Mouse (Mus musculus) lung, embryonic 16.5 days (tissue): ENCODE data around the gene Erc2. TPM values are rescaled to one million over a fixed set of nuclear protein-coding genes. Genes with fewer than 3 reads are reported as not detected.

Source experiments
- ATAC-seq: fragments of 200-750 bp; cut with Nextera tagmentation; 2 replicates; pipeline ENCODE4 v1.8.0; 2017; ENCODE audit warnings: low read depth, mild to moderate bottlenecking, moderate library complexity
- H3K27ac ChIP-seq: fragments of 300-500 bp; sonication (generic); 2 replicates; pipeline ENCODE4 v1.5.1; 2014; ENCODE audit warnings: mild to moderate bottlenecking, control low read depth, low read length
- H3K27me3 ChIP-seq: fragments of 300-500 bp; sonication (generic); 2 replicates; pipeline ENCODE4 v1.6.1; 2014; ENCODE audit warnings: low read depth, low read length, mixed read lengths; ENCODE audit not compliant: control insufficient read depth, insufficient read depth
- H3K36me3 ChIP-seq: fragments of 300-500 bp; sonication (generic); 2 replicates; pipeline ENCODE4 v1.6.1; 2014; ENCODE audit warnings: low read length; ENCODE audit not compliant: control insufficient read depth, insufficient read depth
- H3K4me1 ChIP-seq: fragments of 300-500 bp; sonication (generic); replicated peaks from 2 replicates; pipeline ENCODE4 v1.6.1; 2014; ENCODE audit warnings: low read length, mixed read lengths; ENCODE audit not compliant: control insufficient read depth, insufficient read depth
- H3K4me2 ChIP-seq: fragments of 300-500 bp; sonication (generic); 2 replicates; pipeline ENCODE4 v1.6.1; 2014; ENCODE audit warnings: low read depth, low read length, control low read depth
- H3K4me3 ChIP-seq: fragments of 300-500 bp; sonication (generic); 2 replicates; pipeline ENCODE4 v1.5.1; 2014; ENCODE audit warnings: mild to moderate bottlenecking, low read length, control low read depth
- H3K9ac ChIP-seq: fragments of 300-500 bp; sonication (generic); 2 replicates; pipeline ENCODE4 v1.6.1; 2014; ENCODE audit warnings: low read length, control low read depth
- H3K9me3 ChIP-seq: fragments of 300-500 bp; sonication (generic); 2 replicates; pipeline ENCODE4 v1.6.1; 2016; ENCODE audit warnings: low read length; ENCODE audit not compliant: control insufficient read depth
- WGBS: fragments of 180-500 bp; shearing (Covaris S2); extraction: QIAGEN DNeasy Blood & Tissue Kit; methylation state at CpG from one replicate; pipeline ENCODE4 v1.1.7; 2014; 5-methylcytosine and 5-hydroxymethylcytosine counted together
- polyA plus RNA-seq: library from polyadenylated mRNA; unstranded; fragments of >200 nt; fragmentation: Nextera tagmentation; extraction: Ambion mirVana; gene quantifications from 2 replicates; pipeline ENCODE4 v1.2.1, GENCODE M21; 2015

Erc2 gene
- polyA plus RNA-seq, 1 experiment from 2014 or later: 1.5 TPM

DNA sequence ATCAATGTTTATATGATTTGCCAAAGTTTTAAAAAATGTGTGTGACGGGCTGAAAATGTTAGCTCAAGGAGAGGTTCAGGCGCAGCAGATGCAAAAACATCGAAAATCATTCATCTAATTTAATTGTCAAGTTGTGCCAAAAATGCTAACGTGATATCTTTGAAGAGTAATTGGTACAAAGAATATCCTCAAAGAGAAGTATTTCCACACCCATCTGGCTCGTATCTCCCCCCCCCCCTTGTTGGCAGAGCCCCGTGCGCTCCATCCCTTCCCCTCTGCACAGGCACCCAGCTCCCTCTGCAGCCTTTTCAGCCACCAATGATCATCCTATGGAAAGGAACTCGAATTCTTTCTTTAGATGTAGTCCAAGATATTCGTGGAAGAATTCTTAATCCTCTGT, 797.0 kb downstream of the Erc2 start:
- Histone ChIP-seq H3K27me3 (no peaks in the 10 kb centered on the region), H3K27ac (no peak overlapping the region), H3K9ac (no peak overlapping the region), H3K4me2 (no peak overlapping the region), H3K4me1 (peaks cover 6% of the 10 kb centered on the region; the same call in 1 of the 2 replicates), H3K36me3 (no peaks in the 10 kb centered on the region), H3K9me3 (no peaks in the 10 kb centered on the region), H3K4me3 (no peak overlapping the region)
- WGBS: 62% methylated on average over 9 of the region's 9 CpGs
- ATAC-seq: no peak

DNA sequence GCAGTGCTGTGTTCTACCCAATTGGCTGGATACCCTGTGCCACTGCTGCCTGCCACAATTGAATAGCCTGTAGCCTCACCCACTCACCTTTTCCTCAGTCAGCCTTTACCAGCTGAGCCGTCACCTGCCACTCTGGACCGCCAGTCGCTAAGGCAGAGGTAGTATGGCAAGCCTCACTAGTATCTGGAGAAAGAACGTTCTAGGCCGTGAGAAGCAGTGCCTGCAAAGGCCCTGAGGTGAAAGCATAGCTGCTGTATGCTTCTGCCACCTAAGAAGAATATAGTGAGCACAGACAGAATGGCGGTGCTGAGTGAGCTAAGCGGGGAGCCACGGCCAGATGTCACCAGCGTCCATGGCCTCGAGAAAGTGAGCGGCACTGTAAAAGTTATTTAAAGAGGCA, 798.4 kb downstream of the Erc2 start:
- Histone ChIP-seq H3K4me2 (no peak overlapping the region), H3K36me3 (no peaks in the 10 kb centered on the region), H3K9ac (no peak overlapping the region), H3K4me1 (peaks cover 6% of the 10 kb centered on the region; the same call in 1 of the 2 replicates), H3K27me3 (no peaks in the 10 kb centered on the region), H3K27ac (no peak overlapping the region), H3K4me3 (no peak overlapping the region), H3K9me3 (no peaks in the 10 kb centered on the region)
- no peak for ATAC-seq
- 89% methylated on average over 11 of the region's 11 CpGs for WGBS

DNA sequence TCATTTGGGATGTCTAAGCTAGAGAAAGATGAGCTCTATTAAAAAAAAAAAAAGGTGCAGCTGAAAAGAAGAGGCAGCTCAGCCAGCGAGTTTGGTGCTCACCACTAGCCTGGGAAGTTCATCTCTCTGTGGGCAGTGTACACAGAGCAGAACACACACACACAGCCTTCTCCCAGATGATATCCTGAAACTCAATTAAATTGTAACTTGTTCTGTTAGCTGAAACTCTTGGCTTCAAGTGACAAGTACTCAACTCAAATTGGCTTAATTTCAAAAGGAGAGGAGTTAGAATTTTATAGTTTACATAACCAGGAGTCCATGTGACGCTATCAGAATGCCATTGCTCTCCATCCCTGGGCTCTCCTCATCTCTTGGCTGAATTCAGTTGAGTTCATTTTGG, 804.4 kb downstream of the Erc2 start:
- no peaks in the 10 kb centered on the region for H3K27me3 ChIP-seq
- H3K36me3 ChIP-seq: no peaks in the 10 kb centered on the region
- no peaks in the 10 kb centered on the region for H3K4me1 ChIP-seq
- no peak overlapping the region for H3K4me3 ChIP-seq
- 18% methylated on average over 2 of the region's 2 CpGs for WGBS
- H3K9ac ChIP-seq: no peak overlapping the region
- peak; percentile 64; the same call in 1 of the 2 replicates for ATAC-seq
- no peaks in the 10 kb centered on the region for H3K9me3 ChIP-seq
- no peak overlapping the region for H3K4me2 ChIP-seq
- H3K27ac ChIP-seq: no peak overlapping the region

DNA sequence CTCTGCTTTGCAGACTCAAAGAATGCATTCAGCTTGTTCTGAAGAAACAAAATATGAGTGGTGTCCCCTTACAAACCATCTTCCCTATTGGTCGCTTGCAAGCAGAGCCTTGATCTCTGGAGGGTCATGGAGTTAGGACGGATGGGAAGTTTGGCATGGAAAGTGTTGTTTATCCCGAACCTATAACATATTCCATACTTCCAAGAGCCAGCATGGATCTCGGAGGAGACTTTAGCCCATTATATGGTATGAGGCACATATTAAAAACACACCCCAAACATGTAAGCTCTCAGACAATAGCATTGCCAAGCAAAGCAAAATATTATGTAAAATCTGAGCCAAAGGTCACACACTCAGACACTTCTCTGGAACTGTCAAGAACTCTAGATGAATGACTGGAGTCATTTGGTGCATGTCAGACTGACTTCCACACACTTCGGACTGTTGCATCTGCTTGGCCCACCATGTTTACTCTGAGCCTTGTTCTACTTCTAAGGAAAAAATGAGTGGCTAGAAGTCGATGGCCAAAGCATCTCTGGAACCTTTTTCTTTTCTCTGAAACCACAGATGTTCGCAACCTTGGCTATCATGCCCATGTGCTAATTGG, 809.6 kb downstream of the Erc2 start:
- no peak overlapping the region for H3K4me3 ChIP-seq
- no peak overlapping the region for H3K27ac ChIP-seq
- ATAC-seq: peak; percentile 77
- no peaks in the 10 kb centered on the region for H3K4me1 ChIP-seq
- H3K9ac ChIP-seq: no peak overlapping the region
- H3K9me3 ChIP-seq: no peaks in the 10 kb centered on the region
- no peaks in the 10 kb centered on the region for H3K36me3 ChIP-seq
- 50% methylated on average over 7 of the region's 7 CpGs for WGBS
- no peaks in the 10 kb centered on the region for H3K27me3 ChIP-seq
- no peak overlapping the region for H3K4me2 ChIP-seq

DNA sequence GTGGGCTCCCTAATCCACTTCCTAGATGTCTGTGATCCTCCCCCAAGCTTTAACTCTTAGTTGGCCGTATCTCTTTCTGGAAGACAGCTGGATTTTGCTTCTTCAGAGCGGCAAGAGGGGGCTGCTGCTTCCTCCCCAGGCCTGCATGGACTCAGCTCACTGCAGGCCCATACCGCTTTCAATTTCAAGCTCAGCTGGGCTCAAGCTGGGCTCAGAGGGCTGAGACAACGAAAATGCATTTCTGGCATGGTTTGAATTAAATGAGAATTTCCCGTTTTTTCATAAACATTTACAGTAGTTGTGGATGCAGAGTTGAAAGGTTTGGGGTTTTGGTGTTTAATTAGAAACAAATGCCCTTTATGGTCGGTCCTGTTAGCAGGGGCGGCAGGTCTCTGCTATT, 812.8 kb downstream of the Erc2 start:
- Histone ChIP-seq H3K9ac (no peak overlapping the region), H3K27ac (no peak overlapping the region), H3K27me3 (no peaks in the 10 kb centered on the region), H3K4me2 (no peak overlapping the region), H3K4me1 (no peaks in the 10 kb centered on the region), H3K9me3 (no peaks in the 10 kb centered on the region), H3K36me3 (no peaks in the 10 kb centered on the region), H3K4me3 (no peak overlapping the region)
- 59% methylated on average over 7 of the region's 7 CpGs for WGBS
- ATAC-seq: no peak

DNA sequence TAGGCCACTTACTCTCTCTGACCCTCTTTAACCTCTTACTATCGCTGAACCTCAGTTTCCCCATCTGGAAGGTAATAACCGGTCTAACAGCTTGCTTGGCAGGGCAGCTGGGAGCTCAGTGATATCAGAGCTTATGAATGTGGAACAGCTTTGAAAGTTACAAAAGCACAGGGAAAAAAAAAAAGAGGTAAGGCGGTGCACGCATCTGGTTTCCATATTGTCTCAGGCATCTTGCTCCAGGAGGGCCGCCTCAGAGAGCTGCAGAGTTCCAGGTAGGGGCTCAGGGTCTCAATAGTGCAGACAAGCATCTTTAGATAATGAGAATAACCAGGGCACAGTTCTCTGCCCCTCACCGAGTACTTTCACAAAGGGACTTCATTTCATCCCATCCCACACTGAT, 816.9 kb downstream of the Erc2 start:
- H3K4me1 ChIP-seq: no peaks in the 10 kb centered on the region
- H3K27ac ChIP-seq: no peak overlapping the region
- no peaks in the 10 kb centered on the region for H3K36me3 ChIP-seq
- H3K9ac ChIP-seq: no peak overlapping the region
- WGBS: 83% methylated on average over 6 of the region's 6 CpGs
- no peaks in the 10 kb centered on the region for H3K9me3 ChIP-seq
- H3K4me3 ChIP-seq: no peak overlapping the region
- no peaks in the 10 kb centered on the region for H3K27me3 ChIP-seq
- no peak for ATAC-seq
- H3K4me2 ChIP-seq: no peak overlapping the region

DNA sequence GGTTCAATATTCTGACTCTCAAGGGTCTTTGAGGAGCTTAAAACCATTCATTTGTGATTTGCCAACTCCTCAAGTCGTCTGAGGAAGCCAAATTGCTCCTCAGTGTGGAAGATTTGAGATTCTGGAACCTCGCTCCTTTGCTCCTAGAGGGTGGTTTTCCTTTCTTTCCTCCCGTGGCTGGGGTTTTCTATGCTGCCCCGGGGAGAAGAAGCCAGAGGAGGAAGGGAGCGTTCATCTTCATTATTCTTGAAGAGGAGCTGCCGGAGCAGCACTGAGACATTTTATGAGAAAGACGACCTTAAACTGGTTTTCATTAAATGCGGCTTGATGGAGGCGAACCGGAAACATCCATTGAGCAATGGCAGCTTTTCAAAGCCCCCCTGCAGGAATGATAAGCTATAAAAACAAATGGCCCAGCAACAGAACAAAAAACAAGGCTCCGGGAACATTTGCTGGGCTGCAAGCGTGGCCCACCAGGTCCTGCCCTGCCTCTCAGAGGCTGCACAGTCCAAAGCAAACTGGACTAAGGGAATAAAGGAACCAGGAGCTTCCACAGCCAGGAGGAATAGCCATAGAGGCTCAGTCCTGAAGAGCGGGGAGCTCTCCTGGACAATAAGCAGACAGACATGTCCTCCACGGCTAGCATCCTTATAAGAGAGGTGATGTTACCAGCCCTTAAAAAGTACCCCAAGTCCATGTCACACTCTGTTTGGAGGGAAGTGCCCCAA, 819.2 kb downstream of the Erc2 start:
- H3K4me1 ChIP-seq: no peaks in the 10 kb centered on the region
- H3K4me3 ChIP-seq: no peak overlapping the region
- no peak overlapping the region for H3K9ac ChIP-seq
- WGBS: 49% methylated on average over 14 of the region's 14 CpGs
- no peak for ATAC-seq
- H3K4me2 ChIP-seq: no peak overlapping the region
- no peaks in the 10 kb centered on the region for H3K36me3 ChIP-seq
- no peaks in the 10 kb centered on the region for H3K27me3 ChIP-seq
- H3K27ac ChIP-seq: no peak overlapping the region
- no peaks in the 10 kb centered on the region for H3K9me3 ChIP-seq

DNA sequence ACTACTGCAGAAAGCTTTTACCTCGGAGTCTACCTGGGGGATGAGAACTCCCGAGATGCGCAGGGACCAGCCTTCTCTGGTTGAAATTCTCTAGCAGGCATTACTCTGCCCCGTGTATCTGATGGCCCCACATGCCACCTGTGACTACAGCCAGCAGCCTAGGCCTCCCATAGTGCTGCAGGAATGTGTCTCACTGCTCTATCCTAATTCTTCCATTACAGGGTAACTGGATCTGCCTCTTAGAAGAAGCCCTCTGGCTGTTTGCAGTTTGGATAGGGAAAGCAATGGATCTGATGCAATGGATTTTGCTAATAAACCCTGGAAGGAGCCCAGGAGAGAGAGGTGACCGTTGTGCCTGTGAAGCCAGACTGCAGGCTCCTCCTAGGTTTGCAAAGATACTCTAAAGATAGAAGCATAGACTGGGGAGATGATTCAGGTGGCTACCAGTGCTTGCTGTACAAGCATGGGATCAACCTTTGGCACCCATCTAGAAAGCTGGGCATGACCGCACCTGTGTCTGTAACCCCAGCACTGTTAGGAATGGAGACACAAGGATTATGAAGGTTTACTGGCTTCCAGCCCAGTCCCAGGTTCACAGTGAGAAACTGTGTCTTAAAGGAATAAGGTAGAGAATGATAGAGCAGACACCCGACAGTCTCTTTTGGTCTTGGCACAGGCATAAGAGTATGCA, 821.2 kb downstream of the Erc2 start:
- WGBS: 71% methylated on average over 7 of the region's 7 CpGs
- no peak overlapping the region for H3K9ac ChIP-seq

DNA sequence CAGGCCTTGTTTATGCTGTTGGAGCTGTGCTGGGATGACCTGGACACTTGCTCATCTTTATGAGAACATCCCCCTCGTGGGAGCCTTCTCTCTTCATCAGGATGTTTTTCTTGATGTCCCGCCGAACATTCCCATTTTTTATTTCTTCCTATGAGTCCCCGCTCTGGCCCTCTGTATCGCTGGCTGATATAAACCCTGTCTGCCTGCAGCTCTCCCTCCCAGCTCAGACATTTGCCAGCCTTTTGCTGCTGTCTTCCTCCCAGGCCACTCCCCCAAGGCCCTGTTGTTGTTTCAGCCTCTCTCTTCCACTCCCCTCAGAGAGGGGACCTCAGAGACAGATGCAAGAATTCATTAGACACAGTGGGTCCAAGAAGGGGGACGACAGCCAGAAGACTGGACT, 823.5 kb downstream of the Erc2 start:
- Histone ChIP-seq H3K9me3 (no peaks in the 10 kb centered on the region), H3K9ac (no peak overlapping the region), H3K36me3 (no peaks in the 10 kb centered on the region), H3K27ac (no peak overlapping the region), H3K4me1 (no peaks in the 10 kb centered on the region), H3K4me3 (no peak overlapping the region), H3K27me3 (no peaks in the 10 kb centered on the region), H3K4me2 (no peak overlapping the region)
- no peak for ATAC-seq
- WGBS: 68% methylated on average over 6 of the region's 6 CpGs

More for the DNA sequence above, 821.2 kb downstream of the Erc2 start:
- Histone ChIP-seq H3K9me3 (no peaks in the 10 kb centered on the region), H3K4me3 (no peak overlapping the region), H3K4me1 (no peaks in the 10 kb centered on the region), H3K4me2 (no peak overlapping the region), H3K27ac (no peak overlapping the region), H3K27me3 (no peaks in the 10 kb centered on the region), H3K36me3 (no peaks in the 10 kb centered on the region)
- no peak for ATAC-seq
